Mouse (Mus musculus) hematopoietic multipotent progenitor cell, adult 10-12 weeks (in vitro differentiated cells): ENCODE measurements around the gene Ikzf3. TPM values are rescaled to one million over a fixed set of nuclear protein-coding genes. Genes with fewer than 3 reads are reported as not detected.

Source experiments
- polyA plus RNA-seq: library from polyadenylated mRNA; stranded (reverse); fragments of >175 nt; gene quantifications from 2 replicates; pipeline ENCODE4 v1.2.3, GENCODE M21; 2012; ENCODE audit warnings: low replicate concordance

Gene Ikzf3
- polyA plus RNA-seq: 71.3 and 78.4 TPM in 2 replicates

DNA sequence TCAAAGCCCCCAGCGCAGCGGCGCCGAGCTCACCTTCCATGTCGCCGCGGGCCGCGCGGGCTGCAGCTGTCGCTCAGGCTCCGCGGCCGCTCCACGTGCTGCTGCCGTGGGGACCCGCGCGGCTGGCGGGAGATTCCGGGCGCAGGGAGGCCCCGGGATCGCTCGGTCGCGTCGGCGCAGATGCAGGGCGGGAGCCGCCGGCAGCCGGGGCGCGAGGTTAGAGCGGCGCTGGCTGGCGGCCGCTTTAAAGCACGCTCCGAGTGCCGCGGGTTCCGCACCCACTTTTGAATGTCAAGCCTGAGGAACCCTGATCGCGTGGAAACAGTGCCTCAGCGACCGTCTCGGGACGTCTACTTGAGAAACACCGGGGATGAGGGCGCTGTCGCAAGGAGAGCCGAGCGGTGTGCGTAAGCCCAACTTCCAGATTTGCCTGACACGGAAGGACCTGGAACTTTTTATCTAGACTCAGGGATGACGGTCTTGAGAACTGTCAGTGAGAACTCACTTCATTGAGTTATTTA, at the start of gene Ikzf3:
Ikzf3 (minus strand) TSS at position 321 of the 521 bp plus-strand sequence.

DNA sequence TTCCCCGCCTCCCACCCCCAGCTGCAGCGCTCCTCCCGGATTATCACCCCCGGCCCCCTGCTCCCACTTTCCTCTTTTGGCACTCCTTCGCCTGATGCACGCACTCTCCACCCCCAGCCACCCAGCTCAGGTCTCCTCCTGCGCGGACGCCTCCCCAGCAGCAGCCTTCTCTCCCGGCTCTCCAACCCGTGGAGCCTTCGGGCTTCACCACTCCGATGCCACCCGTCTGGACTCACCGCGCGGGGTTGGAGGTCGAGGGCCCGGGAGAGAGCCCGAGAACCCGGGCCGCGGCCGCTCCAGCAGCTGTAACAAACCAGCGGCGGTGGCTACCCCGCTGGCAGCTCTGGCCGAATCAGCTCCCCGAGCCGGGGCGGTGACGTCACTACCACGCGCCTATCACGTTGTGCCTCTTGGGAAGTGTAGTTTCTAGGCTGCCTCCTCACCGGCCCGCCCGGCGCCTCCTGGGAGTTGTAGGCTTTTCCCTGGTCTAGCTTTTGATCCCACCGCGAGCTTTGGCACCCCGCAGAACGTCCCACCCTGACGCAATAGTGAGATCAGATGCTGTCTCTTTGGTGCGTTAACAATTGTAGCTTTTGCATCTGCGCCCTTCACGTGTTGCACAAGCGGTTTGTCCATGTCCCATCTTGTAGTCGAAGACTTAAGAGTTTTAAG, 41.2 kb upstream of the Ikzf3 start, which contains the start of gene Ormdl3:
Ormdl3 (minus strand) TSS at position 477 of the 672 bp plus-strand sequence.

DNA sequence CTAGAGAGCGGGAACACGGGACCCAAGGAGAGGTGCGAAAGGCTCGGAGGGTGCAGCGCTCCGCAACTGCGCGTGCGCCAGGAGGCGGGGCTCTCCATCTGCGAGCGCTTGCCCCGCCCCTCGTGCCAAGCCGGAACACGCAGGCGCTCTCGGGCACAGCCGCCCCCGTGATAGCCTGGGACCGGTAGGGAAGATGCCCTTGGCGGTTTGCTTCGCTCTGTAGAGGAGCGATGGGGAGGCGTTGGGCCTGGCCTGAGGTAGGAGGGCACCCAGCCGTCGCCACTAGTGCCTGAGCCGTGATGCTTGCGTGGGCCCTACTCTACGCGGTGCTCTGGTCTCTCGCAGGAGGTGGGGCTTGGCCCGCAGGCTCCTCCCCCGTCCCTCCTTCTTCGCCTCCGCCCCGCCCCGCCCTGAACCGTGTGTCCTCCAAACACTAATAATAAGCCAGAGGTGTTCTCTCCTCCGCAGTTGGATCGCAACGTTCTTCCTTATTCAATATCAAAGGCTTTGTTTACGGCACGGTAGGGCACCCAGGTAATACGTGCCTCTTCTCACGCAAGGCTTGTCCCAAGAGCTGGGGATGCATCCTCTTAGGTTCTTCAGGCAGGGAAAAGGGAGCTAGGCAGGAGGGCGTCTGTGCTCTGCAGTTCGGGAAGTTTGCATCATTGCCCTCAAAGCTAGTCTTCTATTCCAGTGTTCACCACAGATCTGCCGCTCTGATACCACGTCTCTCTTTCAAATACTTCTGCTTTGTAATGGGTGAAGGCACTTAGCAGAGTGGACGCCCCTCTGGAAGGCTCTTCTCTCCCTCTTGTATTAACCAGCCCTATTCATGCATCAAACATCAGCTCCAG, 5.4 kb upstream of the Ikzf3 start, which contains the start of gene Zpbp2:
Zpbp2 (plus strand) TSS at position 123 of the 854 bp plus-strand sequence.

DNA sequence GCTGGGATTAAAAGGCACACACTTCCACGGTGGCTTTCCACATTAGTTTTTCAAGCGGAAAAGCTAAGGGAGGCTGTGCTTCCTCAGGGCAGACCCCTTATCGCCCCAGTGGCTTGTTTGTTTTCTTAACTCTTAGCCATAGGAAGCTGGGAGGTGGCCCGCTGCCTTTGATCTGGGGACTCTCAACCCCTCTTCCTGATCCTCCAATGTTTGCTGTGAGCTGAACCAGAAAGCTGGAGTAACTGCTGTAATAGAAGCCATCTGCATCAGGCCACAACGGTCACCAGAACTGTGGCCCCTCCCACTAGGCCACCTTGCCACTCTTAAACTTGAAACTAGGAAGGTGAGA, 99.6 kb downstream of the Ikzf3 start, which contains the start of gene Grb7:
Grb7 (plus strand) TSS at position 182 of the 349 bp plus-strand sequence.

DNA sequence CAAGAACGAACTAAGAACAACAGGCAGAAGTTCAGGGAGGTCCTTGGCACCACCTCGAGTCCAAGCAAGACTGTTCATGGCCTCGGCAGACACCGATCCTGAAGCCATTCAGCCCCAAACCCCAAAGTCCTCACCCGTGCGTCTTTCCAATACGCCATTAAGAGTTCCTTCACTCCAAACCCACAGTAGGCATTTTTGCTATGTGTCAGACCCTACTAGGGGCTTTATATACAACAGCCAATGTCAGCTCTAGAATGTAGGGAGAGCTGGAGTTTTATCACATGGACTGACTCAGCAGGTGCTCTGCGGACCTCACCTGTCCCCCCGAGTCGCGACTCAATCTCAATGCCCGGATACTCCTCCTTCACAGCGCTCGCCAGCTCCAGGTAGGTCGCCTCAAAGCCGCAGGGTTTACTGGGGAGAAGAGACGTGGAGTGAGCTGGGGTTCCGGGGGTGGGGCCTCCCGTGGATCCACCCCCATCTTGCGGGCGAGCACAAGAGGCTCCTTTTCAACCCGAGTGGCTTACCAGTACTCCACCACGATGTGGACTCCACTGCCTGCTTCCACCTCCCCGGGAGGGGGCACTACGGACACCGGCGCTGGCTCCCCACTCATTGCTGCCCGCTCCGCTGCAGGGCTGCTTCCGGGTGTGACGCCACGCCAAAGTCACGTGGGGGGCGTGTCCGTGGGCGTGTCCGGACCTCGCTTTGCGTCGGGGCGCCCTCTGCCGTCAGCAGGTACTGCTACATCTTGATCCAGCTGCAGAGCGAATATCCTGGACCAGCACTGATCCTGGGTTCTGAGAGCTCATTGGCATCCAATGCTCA, 107.3 kb downstream of the Ikzf3 start, which contains the start of gene Mien1:
Mien1 (minus strand) TSS at position 661 of the 828 bp plus-strand sequence.

Other genes with a start within 250 kb of the Ikzf3 start
- gene Neurod2, start 216.4 kb downstream of the Ikzf3 start, polyA plus RNA-seq: not detected in 2 replicates
- 0.20 and 0.28 TPM in 2 replicates for gene Ppp1r1b, start 197.6 kb downstream of the Ikzf3 start, polyA plus RNA-seq
- 52.7 and 83.5 TPM in 2 replicates for gene Stard3, start 187.7 kb downstream of the Ikzf3 start, polyA plus RNA-seq
- 0.20 and 0.59 TPM in 2 replicates for gene Tcap, start 162.2 kb downstream of the Ikzf3 start, polyA plus RNA-seq
- gene Pnmt, start 159.6 kb downstream of the Ikzf3 start, polyA plus RNA-seq: not detected in 2 replicates
- 15.6 and 23.8 TPM in 2 replicates for gene Pgap3, start 145.5 kb downstream of the Ikzf3 start, polyA plus RNA-seq
- gene Erbb2, start 133.6 kb downstream of the Ikzf3 start, polyA plus RNA-seq: 2.3 and 2.6 TPM in 2 replicates
- gene Mien1, start 107.0 kb downstream of the Ikzf3 start, polyA plus RNA-seq: 41.8 and 65.2 TPM in 2 replicates
- gene Grb7, start 99.6 kb downstream of the Ikzf3 start, polyA plus RNA-seq: 2.9 and 3.1 TPM in 2 replicates
- gene Zpbp2, start 5.1 kb upstream of the Ikzf3 start, polyA plus RNA-seq: 0.86 and 2.4 TPM in 2 replicates
- gene Ormdl3, start 41.3 kb upstream of the Ikzf3 start, polyA plus RNA-seq: 33.4 and 47.2 TPM in 2 replicates
- not detected in 2 replicates for gene Lrrc3c, start 52.3 kb upstream of the Ikzf3 start, polyA plus RNA-seq
- not detected in 2 replicates for gene Gm12355, start 79.6 kb upstream of the Ikzf3 start, polyA plus RNA-seq
- not detected in 2 replicates for gene Gsdma3, start 80.3 kb upstream of the Ikzf3 start, polyA plus RNA-seq
- not detected in 2 replicates for gene Gsdma2, start 100.7 kb upstream of the Ikzf3 start, polyA plus RNA-seq
- 0.04 TPM in 1 of 2 replicates, not detected in the other for gene Gsdma, start 118.3 kb upstream of the Ikzf3 start, polyA plus RNA-seq
- gene Psmd3, start 136.5 kb upstream of the Ikzf3 start, polyA plus RNA-seq: 81.9 and 109 TPM in 2 replicates
- 0.15 TPM in 1 of 2 replicates, not detected in the other for gene Csf3, start 155.2 kb upstream of the Ikzf3 start, polyA plus RNA-seq
- gene Med24, start 183.4 kb upstream of the Ikzf3 start, polyA plus RNA-seq: 71.6 and 109 TPM in 2 replicates
- 14.2 and 27.2 TPM in 2 replicates for gene Thra, start 194.6 kb upstream of the Ikzf3 start, polyA plus RNA-seq
- gene Nr1d1, start 229.3 kb upstream of the Ikzf3 start, polyA plus RNA-seq: 4.5 and 4.7 TPM in 2 replicates
- gene Msl1, start 249.5 kb upstream of the Ikzf3 start, polyA plus RNA-seq: 57.1 and 163 TPM in 2 replicates